Mouse (Mus musculus): ENCODE results near the gene Zfp128. TPM values are rescaled to one million over a fixed set of nuclear protein-coding genes. Genes with fewer than 3 reads are reported as not detected.

Gene Zfp128
- polyA plus RNA-seq (2014; fragmentation: Illumina TruSeq; extraction: RNeasy Lipid Tissue Mini Kit (QIAGEN cat#74804); ENCODE audit: low replicate concordance) = 1.6 TPM

GRCm38 (mm10) chr7:12880911-12881660 lies at the start of gene Zfp128:
Zfp128 (plus strand) TSS chr7:12881177.

DNA sequence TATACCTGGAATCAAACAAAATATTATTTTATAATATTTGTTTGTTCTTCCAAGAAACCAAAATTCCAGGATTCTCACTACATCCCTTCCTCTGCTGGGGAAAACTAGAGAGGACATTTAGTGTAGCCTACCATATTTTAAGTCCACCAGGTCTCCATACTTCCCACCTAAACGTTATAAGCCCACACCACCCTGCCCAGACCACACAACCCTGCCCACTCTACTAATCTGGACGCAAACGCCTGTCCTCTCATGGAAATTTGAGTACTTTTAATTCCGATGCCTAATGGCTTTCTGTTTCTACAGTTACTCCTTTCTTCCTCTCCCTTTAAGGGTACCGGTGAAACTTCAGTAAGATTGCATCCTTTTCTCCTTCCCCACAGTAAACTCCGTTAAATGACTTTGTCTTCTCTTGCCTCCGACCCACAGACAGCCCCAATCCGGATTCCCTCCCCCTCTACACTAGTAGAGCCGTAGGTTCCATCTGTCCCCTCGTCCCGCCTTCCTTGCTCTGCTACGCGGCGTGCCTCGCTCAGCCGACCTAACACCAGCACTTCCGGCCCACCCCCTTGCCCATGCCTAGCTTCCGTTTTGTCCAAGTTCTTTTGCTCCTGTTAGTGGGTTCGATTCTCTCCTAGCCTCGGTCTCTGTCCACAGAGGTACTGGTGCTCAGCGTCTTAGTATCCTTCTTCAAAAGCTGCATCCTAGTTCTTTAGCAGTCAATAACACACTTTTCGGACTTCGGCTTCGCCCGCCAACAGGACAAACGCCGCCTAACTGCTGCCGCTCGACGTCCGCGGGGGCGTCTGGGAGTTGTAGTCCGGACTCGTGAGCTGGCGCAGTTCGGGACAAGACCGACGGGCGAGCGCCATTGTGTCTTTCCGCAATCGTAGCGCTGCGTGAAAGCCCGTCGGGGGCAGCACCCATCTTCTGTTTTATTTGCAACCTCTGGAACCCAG lies 46.5 kb upstream of the Zfp128 start, which contains the start of gene Zfp110:
Zfp110 (plus strand) TSS at position 600 of the 959 bp plus-strand sequence.

DNA sequence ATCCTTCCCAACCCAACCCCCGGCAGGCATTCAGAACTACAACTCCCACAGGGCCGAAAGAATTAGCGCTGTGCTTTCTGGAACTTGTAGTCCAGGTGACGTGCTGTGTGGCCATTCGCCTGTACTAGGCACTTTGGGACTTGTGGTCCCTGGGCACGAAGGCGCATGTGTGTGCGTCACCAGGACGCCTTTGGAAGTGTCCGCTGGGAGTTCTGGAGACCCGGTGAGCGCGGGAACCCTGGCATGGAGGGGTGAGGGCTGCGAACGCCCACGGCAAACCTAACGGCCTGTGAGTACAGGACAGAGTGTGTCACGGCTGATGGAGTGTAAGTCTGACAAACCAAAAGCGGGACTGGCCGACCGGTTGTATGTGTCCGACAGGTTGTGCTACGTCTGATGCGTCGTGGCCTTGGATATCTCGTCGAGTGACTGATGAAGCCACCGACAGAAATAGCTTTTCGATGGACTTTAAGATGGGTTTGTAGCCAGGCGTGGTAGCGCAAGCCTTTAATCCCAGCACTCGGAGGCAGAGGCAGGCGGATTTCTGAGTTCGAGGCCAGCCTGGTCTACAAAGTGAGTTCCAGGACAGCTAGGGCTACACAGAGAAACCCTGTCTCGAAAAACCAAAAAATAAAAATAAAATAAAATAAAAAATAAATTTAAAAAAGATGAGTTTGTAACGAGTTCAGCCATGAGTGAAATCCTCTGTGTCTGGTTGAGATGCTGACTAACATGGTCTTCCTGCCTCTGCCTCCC lies 16.9 kb downstream of the Zfp128 start, which contains the start of gene Zscan22:
Zscan22 (plus strand) TSS at position 161 of the 756 bp plus-strand sequence.

DNA sequence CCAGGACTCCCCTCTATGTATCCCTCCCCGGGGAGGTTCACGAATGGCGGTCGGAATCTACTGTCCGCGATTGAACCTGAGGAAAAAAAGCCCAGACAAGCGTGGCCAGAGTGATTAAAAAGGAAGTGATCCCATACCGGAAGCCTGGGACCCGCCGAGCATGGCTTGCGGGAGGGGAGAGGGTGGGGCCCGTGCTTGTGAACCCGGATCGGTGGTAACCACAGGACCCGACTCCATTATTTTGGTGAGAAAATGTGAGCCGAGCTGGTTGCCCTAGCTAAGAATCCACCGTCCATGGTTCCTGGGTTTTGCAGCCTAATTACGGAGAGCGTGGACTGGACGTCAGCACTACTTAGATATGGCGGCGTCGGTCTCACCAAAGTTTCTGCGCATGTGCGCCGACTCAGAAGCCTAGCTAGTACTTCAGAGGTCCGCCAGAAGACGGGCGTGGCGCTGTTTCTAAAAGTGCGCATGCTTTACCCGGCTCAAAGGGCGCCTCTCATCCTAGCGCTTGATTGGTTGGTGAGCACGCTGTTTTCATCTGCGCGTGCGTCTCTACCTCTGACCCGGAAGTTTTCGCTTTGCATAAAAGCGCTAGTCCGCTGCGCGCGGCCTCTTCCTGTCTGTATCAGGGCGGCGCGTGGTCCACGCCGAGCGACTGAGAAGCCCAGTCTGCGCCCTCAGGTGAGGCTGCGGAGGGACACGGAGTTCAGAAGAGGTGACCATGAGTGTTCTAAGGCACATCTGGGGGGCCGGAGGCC lies 40.9 kb downstream of the Zfp128 start, which contains the start of gene Rps5:
Rps5 (plus strand) TSS at position 586 of the 761 bp plus-strand sequence.

DNA sequence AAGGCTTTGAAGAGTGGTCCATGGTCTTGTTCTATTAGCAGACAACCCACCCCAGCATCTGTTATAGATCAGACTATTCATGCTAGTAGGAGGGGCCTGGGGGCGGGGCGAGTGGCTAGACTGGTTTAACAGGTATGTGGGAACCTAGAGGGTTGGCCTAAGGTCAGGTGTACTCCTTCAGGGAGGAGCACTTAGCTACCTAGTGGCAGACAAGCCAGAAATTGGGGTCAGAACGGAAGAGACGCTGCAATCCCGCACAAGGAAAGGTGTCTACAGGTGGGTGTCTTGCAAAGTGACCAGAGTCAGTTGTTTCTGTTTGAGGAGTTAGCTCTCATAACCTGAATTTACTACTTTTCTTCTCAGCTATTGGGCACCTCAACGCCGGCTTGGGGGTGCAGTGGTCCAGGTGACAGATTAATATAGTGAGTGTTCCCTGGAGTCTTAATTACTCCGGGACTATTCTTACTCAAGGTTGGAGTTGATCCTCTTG lies 46.3 kb downstream of the Zfp128 start, which contains the start of gene Rnf225:
Rnf225 (plus strand) TSS at position 226 of the 490 bp plus-strand sequence.

Other genes with a start within 250 kb of the Zfp128 start
- gene Vmn2r54, start 240.9 kb upstream of the Zfp128 start, polyA plus RNA-seq (2014; fragmentation: Illumina TruSeq; extraction: RNeasy Lipid Tissue Mini Kit (QIAGEN cat#74804); ENCODE audit: low replicate concordance) = not detected
- not detected for gene Vmn2r55, start 196.2 kb upstream of the Zfp128 start, polyA plus RNA-seq (2014; fragmentation: Illumina TruSeq; extraction: RNeasy Lipid Tissue Mini Kit (QIAGEN cat#74804); ENCODE audit: low replicate concordance)
- not detected for gene Vmn2r56, start 146.2 kb upstream of the Zfp128 start, polyA plus RNA-seq (2014; fragmentation: Illumina TruSeq; extraction: RNeasy Lipid Tissue Mini Kit (QIAGEN cat#74804); ENCODE audit: low replicate concordance)
- gene Zscan18, start 77.5 kb upstream of the Zfp128 start, polyA plus RNA-seq (2014; fragmentation: Illumina TruSeq; extraction: RNeasy Lipid Tissue Mini Kit (QIAGEN cat#74804); ENCODE audit: low replicate concordance) = 0.22 TPM
- gene Zfp329, start 62.3 kb upstream of the Zfp128 start, polyA plus RNA-seq (2014; fragmentation: Illumina TruSeq; extraction: RNeasy Lipid Tissue Mini Kit (QIAGEN cat#74804); ENCODE audit: low replicate concordance) = 21.9 TPM
- 32.1 TPM for gene Zfp110, start 46.4 kb upstream of the Zfp128 start, polyA plus RNA-seq (2014; fragmentation: Illumina TruSeq; extraction: RNeasy Lipid Tissue Mini Kit (QIAGEN cat#74804); ENCODE audit: low replicate concordance)
- gene Zscan22, start 16.6 kb downstream of the Zfp128 start, polyA plus RNA-seq (2014; fragmentation: Illumina TruSeq; extraction: RNeasy Lipid Tissue Mini Kit (QIAGEN cat#74804); ENCODE audit: low replicate concordance) = 3.0 TPM
- gene Rps5, start 41.1 kb downstream of the Zfp128 start, polyA plus RNA-seq (2014; fragmentation: Illumina TruSeq; extraction: RNeasy Lipid Tissue Mini Kit (QIAGEN cat#74804); ENCODE audit: low replicate concordance) = 9.4 TPM
- gene Rnf225, start 46.2 kb downstream of the Zfp128 start, polyA plus RNA-seq (2014; fragmentation: Illumina TruSeq; extraction: RNeasy Lipid Tissue Mini Kit (QIAGEN cat#74804); ENCODE audit: low replicate concordance) = not detected
- 1.1 TPM for gene Zfp324, start 84.7 kb downstream of the Zfp128 start, polyA plus RNA-seq (2014; fragmentation: Illumina TruSeq; extraction: RNeasy Lipid Tissue Mini Kit (QIAGEN cat#74804); ENCODE audit: low replicate concordance)
- 1.6 TPM for gene Zfp446, start 96.7 kb downstream of the Zfp128 start, polyA plus RNA-seq (2014; fragmentation: Illumina TruSeq; extraction: RNeasy Lipid Tissue Mini Kit (QIAGEN cat#74804); ENCODE audit: low replicate concordance)
- gene Slc27a5, start 117.0 kb downstream of the Zfp128 start, polyA plus RNA-seq (2014; fragmentation: Illumina TruSeq; extraction: RNeasy Lipid Tissue Mini Kit (QIAGEN cat#74804); ENCODE audit: low replicate concordance) = not detected
- gene Trim28, start 117.9 kb downstream of the Zfp128 start, polyA plus RNA-seq (2014; fragmentation: Illumina TruSeq; extraction: RNeasy Lipid Tissue Mini Kit (QIAGEN cat#74804); ENCODE audit: low replicate concordance) = 7.0 TPM
- gene Zbtb45, start 128.9 kb downstream of the Zfp128 start, polyA plus RNA-seq (2014; fragmentation: Illumina TruSeq; extraction: RNeasy Lipid Tissue Mini Kit (QIAGEN cat#74804); ENCODE audit: low replicate concordance) = 0.19 TPM
- 78.8 TPM for gene Chmp2a, start 153.6 kb downstream of the Zfp128 start, polyA plus RNA-seq (2014; fragmentation: Illumina TruSeq; extraction: RNeasy Lipid Tissue Mini Kit (QIAGEN cat#74804); ENCODE audit: low replicate concordance)
- 50.0 TPM for gene Ube2m, start 157.1 kb downstream of the Zfp128 start, polyA plus RNA-seq (2014; fragmentation: Illumina TruSeq; extraction: RNeasy Lipid Tissue Mini Kit (QIAGEN cat#74804); ENCODE audit: low replicate concordance)
- 0.15 TPM for gene Mzf1, start 173.6 kb downstream of the Zfp128 start, polyA plus RNA-seq (2014; fragmentation: Illumina TruSeq; extraction: RNeasy Lipid Tissue Mini Kit (QIAGEN cat#74804); ENCODE audit: low replicate concordance)
- gene Vmn1r85, start 214.0 kb downstream of the Zfp128 start, polyA plus RNA-seq (2014; fragmentation: Illumina TruSeq; extraction: RNeasy Lipid Tissue Mini Kit (QIAGEN cat#74804); ENCODE audit: low replicate concordance) = not detected
- gene Vmn1r86, start 238.7 kb downstream of the Zfp128 start, polyA plus RNA-seq (2014; fragmentation: Illumina TruSeq; extraction: RNeasy Lipid Tissue Mini Kit (QIAGEN cat#74804); ENCODE audit: low replicate concordance) = not detected